Mouse (Mus musculus): ENCODE measurements around the gene Tbl1x.

Tbl1x gene

GRCm38 (mm10) chrX:77545362-77546078 lies 34.7 kb downstream of the Tbl1x start:
- DNase-seq = no peak

GRCm38 (mm10) chrX:77546448-77546847 lies 35.6 kb downstream of the Tbl1x start:
- no peak for DNase-seq

- no peak for DNase-seq
Observed at GRCm38 (mm10) chrX:77548951-77549350, 38.1 kb downstream of the Tbl1x start.

GRCm38 (mm10) chrX:77550388-77550787 lies 39.6 kb downstream of the Tbl1x start:
- DNase-seq = no peak

GRCm38 (mm10) chrX:77551306-77551705 lies 40.5 kb downstream of the Tbl1x start:
- DNase-seq = no peak

GRCm38 (mm10) chrX:77552088-77552487 lies 41.3 kb downstream of the Tbl1x start:
- no peak for DNase-seq

GRCm38 (mm10) chrX:77555985-77556384 lies 45.2 kb downstream of the Tbl1x start:
- no peak for DNase-seq

- DNase-seq = no peak
Observed at GRCm38 (mm10) chrX:77559199-77559881, 48.5 kb downstream of the Tbl1x start.

- no peak for DNase-seq
Observed at GRCm38 (mm10) chrX:77563616-77564015, 52.8 kb downstream of the Tbl1x start.

GRCm38 (mm10) chrX:77566739-77567138 lies 55.9 kb downstream of the Tbl1x start:
- DNase-seq = no peak

GRCm38 (mm10) chrX:77568013-77568412 lies 57.2 kb downstream of the Tbl1x start:
- no peak for DNase-seq

- no peak for DNase-seq
Observed at GRCm38 (mm10) chrX:77573743-77574142, 62.9 kb downstream of the Tbl1x start.

- DNase-seq = no peak
Observed at GRCm38 (mm10) chrX:77577108-77577507, 66.3 kb downstream of the Tbl1x start.

GRCm38 (mm10) chrX:77578172-77578571 lies 67.4 kb downstream of the Tbl1x start:
- no peak for DNase-seq

- DNase-seq = no peak
Observed at GRCm38 (mm10) chrX:77579964-77580363, 69.2 kb downstream of the Tbl1x start.

- no peak for DNase-seq
Observed at GRCm38 (mm10) chrX:77585974-77586373, 75.2 kb downstream of the Tbl1x start.

GRCm38 (mm10) chrX:77594670-77595224 lies 83.9 kb downstream of the Tbl1x start:
- no peak for DNase-seq

- peak; percentile 13 for DNase-seq
Observed at GRCm38 (mm10) chrX:77597674-77598073, 86.9 kb downstream of the Tbl1x start.

GRCm38 (mm10) chrX:77598736-77599135 lies 87.9 kb downstream of the Tbl1x start:
- DNase-seq = no peak

GRCm38 (mm10) chrX:77603496-77604258 lies 92.9 kb downstream of the Tbl1x start:
- no peak for DNase-seq

- DNase-seq = no peak
Observed at GRCm38 (mm10) chrX:77607488-77607887, 96.7 kb downstream of the Tbl1x start.

GRCm38 (mm10) chrX:77608947-77609703 lies 98.3 kb downstream of the Tbl1x start:
- no peak for DNase-seq

GRCm38 (mm10) chrX:77611938-77612337 lies 101.1 kb downstream of the Tbl1x start:
- DNase-seq = no peak

Measured in right cerebral cortex, postnatal 14 days (tissue).